Mouse (Mus musculus) cerebellum, postnatal 14 days (tissue): ENCODE data around the gene Rpl19.

Experiments used
- DNase-seq, 2 experiments: peaks; one replicate each; pipeline ENCODE4 v3.0.0; 2021; ENCODE audit warnings: mixed read lengths in 2 of 2

Gene Rpl19

GRCm38 (mm10) chr11:98026570-98027296, at the start of gene Rpl19:
Rpl19 (plus strand) TSS chr11:98026710.
- DNase-seq, result peak; percentile 97

- no peak for DNase-seq
Observed at GRCm38 (mm10) chr11:97977797-97978196, 48.7 kb upstream of the Rpl19 start.

- no peak for DNase-seq
Observed at GRCm38 (mm10) chr11:97978392-97978791, 48.1 kb upstream of the Rpl19 start.

DNA sequence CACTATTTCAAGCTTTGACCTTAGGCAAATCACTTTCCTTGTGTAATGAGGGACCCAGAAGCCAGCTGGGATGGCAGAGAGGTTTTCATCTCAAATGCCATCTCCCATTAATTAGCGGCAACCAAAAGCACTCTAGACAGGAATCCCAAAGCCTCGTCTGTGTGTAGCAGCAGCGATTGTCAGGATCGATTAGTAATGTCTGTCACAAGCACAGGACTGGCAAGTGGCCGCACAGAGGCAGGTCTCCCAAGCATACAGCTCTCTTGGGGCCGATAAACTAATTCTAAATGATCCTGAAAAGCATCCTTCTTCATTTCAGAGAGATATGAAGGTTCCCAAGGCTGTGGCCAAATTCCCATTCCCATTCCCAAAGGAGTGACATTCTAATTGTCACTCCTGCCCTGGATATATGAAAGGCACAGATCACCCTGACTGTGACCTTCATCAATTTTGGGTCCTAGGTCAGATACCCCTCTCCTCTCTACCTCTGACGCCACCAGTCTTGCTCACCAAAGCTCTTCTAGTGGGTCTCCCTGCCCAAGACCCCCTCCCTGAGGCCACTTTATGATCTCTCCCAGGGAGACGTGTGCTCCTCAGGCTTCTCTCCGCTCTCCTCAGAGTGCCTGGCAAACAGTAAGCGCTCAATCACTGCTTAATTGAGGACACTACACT, 46.5 kb upstream of the Rpl19 start:
- DNase-seq, result no peak

- DNase-seq, result peak; percentile 68 to 76
Observed at GRCm38 (mm10) chr11:97980531-97980966, 46.0 kb upstream of the Rpl19 start.

DNA sequence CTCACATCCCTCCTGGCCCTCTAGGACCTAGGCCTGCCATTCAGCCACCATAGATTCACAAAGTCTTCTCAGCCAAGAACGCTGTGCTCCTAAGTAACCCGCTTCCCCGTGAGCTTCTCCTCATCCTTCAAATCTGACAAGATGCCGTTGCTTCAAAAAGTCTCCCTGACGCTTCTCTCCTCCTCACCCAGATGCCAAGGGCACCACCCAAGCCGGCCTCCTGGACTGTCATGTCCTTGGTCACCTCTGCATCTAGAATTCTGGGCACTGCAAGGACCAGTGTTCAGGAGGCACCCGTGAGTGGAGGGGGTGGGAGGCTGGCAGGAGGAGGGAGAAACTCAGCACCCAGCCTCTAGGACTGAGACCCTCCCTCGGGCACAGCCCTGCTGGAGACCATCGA, 43.8 kb upstream of the Rpl19 start:
- no peak for DNase-seq

- no peak for DNase-seq
Observed at GRCm38 (mm10) chr11:97983506-97983905, 43.0 kb upstream of the Rpl19 start.

- no peak for DNase-seq
Observed at GRCm38 (mm10) chr11:97983983-97984382, 42.5 kb upstream of the Rpl19 start.

GRCm38 (mm10) chr11:97985727-97986677, 40.5 kb upstream of the Rpl19 start, which contains the start of gene Plxdc1:
Plxdc1 (minus strand) TSS chr11:97986444.
- peak in 1 of 2 experiments; percentile 28 for DNase-seq

DNA sequence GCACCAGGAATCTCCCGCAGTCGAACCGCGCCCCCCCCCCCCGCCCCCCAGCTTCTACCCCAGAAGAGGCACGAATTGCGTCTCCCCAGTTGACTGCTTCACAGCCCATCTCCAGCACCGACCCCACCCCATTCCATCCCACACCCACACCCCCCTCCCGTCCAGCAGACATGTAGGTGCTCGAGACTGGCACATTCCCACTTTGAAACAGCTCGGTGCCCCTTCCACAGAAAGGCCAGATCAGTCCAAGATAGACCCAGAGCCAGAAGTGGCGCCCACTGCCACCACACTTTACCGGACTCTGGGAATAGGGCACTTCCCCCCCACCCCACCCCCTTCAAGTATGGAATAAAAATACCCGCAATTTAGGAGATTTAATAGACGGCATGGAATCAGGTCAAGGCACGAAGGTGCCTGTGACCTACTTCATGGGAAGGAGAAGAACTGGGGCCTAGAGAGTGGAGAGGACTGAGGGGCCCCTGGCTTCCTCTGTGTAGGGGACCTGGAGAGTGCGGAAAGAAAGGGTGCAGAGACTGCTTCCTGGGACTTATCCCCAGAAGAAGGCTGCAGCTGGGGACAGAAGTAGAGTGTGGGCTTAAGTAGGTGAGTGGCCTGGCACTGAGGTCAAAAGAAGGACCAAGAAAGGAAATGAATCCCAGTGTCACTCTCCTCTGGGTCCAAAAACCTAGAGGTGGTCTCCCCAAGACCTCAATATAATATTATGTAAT, 39.6 kb upstream of the Rpl19 start:
- no peak for DNase-seq

- DNase-seq, result peak; percentile 96 to 97
Observed at GRCm38 (mm10) chr11:97987551-97988526, 38.7 kb upstream of the Rpl19 start.

- peak; percentile 91 to 93 for DNase-seq
Observed at GRCm38 (mm10) chr11:97988530-97989096, 37.9 kb upstream of the Rpl19 start.

- peak; percentile 75 to 86 for DNase-seq
Observed at GRCm38 (mm10) chr11:97994539-97995100, 31.9 kb upstream of the Rpl19 start.

- peak in 1 of 2 experiments; percentile 30 for DNase-seq
Observed at GRCm38 (mm10) chr11:97995564-97996288, 30.8 kb upstream of the Rpl19 start, which contains the start of gene Arl5c. Arl5c (minus strand) TSS chr11:97996181.

DNA sequence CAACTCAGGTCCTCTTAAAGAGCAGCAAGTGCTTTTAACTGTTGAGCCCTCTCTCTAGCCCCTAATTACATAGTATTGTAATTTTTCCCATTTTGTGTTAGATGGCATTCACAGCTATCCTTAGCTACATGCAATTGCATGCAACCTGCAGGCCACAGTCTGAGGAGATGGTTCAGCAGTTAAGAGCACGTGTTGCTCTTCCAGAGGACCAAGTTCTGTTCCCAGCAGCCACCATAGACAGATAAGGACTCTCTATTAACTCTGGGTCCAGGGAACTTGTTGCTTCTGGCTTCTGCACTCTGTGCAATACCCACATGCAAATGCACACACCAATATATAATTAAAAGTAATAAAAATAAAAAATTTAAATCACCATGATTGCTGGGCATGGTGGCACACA, 29.8 kb upstream of the Rpl19 start:
- DNase-seq, result no peak

GRCm38 (mm10) chr11:97997387-97997960, 29.0 kb upstream of the Rpl19 start:
- DNase-seq, result no peak

DNA sequence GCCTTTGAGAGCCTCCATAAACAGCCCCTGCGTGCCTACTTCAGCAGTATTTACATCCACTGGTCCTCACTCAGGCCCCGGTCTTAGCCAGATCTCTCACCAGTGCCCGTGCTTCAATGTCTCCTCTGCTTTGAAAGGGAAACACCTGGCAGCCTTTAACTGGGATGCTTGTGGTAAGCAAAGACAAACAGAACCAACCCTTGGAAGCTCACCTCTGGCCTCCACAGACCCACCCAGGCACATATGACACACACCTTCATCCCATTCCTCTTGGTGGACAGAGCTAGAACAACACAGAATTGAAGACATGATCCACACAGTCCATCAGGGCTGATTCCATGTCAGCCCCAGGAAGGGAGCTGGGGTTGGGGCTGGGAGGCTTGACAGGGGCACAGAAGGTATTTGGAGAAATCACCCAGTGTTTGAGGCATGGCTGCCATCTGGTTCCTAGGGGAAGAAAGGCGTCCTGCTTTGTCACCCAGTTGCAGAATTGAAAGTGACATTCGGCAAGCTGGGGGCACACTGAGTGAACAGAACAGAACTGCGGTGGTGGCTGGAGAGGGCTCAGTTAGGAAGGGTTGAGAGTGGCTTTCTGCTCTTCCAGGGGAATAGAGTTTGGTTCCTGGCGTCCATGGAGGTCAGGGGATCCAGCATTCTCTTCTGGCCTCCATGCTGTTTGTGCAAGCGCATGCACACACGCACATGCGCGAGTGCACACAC, 28.3 kb upstream of the Rpl19 start:
- DNase-seq, result no peak

GRCm38 (mm10) chr11:97998898-97999608, 27.5 kb upstream of the Rpl19 start:
- no peak for DNase-seq
